Mouse (Mus musculus): ENCODE measurements around the gene Limch1.

The Limch1 gene

GRCm38 (mm10) chr5:66784624-66785361 is 39.2 kb downstream of the Limch1 start:
- no peak for DNase-seq (ENCODE audit: low read depth, low spot score)

DNA sequence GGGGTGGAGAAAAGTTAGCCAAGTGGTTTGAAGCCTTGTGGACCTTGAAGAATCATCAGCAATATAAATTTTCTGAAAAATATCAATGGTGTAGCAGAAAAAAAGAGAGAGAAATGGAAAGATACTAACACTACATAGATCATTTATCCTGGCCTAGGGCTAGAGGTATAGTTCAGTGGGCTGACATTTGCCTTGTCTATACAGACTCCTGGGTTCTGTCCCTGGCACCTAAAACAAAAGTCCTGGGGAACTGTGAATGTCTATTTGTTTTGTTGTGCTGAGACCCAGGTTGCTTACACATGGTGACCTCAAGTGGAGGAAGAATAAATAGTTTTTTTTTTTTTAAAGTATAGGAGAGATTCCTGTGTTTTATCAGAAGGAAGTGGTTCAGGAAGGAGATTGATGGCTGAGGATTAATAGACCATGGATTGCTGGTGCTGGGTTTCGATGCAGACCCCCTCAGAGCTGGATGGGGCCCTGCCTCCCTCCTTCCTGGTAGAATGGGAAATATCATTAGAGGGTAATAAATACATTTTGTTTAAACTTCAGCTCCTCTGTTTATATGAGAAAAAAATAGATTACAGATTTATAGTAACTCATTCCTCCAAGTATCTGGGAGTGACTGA is 40.5 kb downstream of the Limch1 start:
- DNase-seq (ENCODE audit: low read depth, low spot score): no peak

- DNase-seq (ENCODE audit: low read depth, low spot score): no peak
Observed at GRCm38 (mm10) chr5:66786621-66787061, 41.0 kb downstream of the Limch1 start.

DNA sequence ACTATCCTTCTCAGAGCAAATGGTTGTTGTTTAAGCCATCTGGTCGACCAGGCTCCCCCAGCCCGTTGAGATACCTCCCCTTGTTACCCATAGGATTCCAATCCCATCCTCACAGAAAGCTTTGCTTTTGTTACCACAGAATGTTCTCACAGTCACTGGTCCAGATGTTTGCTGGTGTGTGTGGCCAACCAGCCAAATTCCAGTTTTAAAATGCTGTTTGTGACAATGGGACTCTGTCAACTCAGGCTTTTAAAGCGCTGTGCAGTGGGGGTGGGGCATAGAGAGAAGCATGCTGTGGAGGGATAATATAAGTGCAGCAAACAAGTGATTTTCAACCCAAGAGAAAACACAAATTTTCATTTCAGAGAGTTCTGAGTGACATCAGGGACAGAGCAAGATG is 43.4 kb downstream of the Limch1 start:
- DNase-seq (ENCODE audit: low read depth, low spot score): no peak

- no peak for DNase-seq (ENCODE audit: low read depth, low spot score)
Observed at GRCm38 (mm10) chr5:66791161-66791560, 45.5 kb downstream of the Limch1 start.

DNA sequence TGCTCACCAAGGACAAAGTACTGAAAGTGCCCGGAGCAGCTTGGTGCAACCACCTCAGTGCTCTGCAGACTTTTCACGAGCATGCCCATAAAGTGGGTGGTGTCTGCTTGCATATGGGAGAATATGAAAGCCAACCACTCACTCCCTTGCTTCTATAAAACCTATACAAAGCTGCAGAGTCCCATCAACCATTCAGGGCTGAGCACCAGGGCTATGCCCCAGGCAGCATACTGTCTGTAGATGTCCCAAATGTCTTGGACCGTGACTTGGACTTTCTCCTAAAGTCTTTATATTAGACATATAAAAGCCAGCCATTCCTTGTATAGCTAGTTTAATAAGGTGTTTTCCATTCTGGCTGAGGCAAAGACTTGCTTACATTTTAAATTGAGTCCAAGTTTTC is 47.6 kb downstream of the Limch1 start:
- DNase-seq (ENCODE audit: low read depth, low spot score): no peak

DNA sequence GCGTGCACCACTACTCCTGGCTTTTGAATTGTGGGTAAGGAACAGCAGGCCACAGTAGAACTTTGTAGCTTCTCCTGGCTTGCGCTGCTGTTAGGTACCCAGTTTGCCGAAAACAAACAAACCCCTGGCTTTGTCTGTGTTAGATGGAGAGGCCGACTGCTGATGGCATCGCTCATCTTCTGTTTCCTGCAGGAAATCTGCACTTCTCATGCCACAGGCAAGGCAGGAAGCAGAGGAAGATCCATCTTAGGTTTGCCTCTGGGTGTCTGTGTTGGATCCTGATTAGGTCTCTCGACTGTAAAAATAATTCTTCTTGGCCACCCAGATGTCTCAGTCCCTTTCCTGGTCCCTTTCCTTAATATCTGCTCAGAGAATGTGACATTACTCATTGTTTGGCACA is 51.7 kb downstream of the Limch1 start:
- no peak for DNase-seq (ENCODE audit: low read depth, low spot score)

DNA sequence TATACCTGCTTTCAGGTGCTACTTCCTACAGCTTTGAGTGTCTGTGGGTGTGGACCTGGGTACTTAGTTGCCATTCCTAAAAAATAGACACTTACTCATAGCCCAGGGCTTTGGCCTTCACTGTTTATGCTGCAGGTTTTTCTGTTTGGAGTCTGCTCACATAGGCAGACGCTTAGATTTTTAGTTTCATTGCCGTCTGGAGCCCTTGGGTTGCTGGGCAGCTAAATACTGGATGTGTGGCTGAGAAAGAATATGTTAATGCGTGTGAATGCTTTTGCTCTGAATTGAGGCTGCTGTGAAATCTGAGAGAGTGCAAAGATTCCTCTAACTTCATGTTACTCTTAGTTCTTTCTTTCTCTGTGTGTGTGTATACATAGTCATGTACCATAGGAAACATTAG is 52.5 kb downstream of the Limch1 start:
- no peak for DNase-seq (ENCODE audit: low read depth, low spot score)

GRCm38 (mm10) chr5:66798591-66799003 is 53.0 kb downstream of the Limch1 start:
- no peak for DNase-seq (ENCODE audit: low read depth, low spot score)

DNA sequence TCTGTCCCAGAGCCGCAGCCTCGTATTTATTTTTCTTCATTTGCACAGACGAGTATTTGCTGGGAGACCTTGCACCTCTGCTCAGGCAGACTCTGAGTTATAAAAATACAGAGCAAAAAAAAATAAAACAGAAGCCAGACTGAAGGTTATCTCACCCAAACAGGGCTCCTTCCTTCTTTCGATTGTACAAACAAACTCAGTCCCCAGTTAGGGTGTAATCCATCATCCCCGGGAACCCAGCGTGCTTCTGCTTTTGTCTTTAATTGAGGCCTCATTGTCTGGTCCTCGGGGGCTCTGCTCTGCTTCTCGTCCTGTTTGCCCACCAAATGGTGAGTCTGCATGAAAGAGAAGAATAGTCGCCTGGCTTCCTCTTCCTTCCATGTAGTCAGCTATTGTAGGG is 54.6 kb downstream of the Limch1 start:
- DNase-seq (ENCODE audit: low read depth, low spot score): no peak

- no peak for DNase-seq (ENCODE audit: low read depth, low spot score)
Observed at GRCm38 (mm10) chr5:66800977-66801376, 55.4 kb downstream of the Limch1 start.

DNA sequence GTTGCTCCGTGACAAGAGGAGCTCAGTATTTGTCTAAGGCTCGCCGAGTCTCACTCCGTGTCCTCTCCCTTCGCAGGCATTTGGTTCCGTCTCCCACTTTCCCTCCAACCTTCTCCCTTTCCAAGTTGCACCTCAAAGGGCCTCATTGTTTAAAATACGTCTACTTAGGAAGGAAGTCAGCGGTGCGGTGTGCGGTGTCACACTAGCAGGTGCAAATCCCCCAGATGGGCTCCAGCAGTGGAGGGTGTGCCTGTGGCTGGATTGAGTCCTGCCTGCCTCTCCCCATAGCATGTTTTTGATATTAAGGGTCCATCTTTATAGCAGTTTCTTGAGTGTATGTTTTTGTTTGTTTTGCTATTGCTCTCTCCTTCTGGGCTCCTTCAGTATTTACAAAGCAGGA is 56.6 kb downstream of the Limch1 start:
- no peak for DNase-seq (ENCODE audit: low read depth, low spot score)

GRCm38 (mm10) chr5:66806335-66806734 is 60.7 kb downstream of the Limch1 start:
- DNase-seq (ENCODE audit: low read depth, low spot score): no peak

DNA sequence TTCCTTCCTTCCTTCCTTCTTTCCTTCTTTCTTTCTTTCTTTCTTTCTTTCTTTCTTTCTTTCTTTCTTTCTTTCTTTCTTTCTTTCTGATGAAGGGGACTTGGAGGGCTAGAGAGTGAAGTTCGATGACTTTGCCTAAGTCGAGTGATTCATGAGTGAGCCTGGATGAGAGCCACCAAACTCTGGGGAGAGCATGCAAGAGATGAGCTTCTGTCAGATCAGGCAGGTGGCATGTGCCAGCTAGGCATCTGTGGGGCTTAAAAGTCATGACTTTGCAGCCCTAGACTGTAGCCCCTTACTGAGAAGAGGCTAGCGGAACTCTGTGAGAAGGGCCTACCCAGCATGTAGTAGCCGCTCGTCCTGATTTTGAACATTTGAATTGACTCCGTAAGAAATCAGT is 62.1 kb downstream of the Limch1 start:
- no peak for DNase-seq (ENCODE audit: low read depth, low spot score)

DNA sequence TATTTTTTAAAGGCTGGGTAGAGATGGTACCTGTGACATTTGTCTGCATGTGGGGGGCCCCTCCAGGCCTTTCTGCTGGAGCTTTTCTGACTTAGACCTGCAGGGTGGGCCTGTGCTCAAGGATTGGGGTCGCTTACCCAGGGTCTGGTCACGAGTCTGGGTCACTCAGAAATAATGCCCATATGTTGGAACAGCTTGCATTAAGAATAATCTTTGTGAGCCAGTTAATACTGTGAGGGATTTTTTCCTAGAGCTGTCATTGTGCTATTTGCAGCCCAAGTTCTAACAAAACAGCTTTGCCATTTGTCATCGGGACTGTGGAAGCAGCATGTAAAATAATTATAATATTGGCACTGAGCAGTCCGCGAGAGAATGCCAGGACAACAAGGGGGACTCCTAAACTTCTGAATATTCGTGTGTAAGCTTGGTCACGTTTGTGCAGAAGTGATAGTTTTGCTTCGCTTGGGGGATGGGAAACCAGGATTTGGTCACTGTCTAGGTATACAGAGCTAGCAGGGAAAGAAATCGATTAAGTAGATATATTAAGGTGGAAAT is 63.5 kb downstream of the Limch1 start:
- peak; percentile 60 for DNase-seq (ENCODE audit: low read depth, low spot score)

- DNase-seq (ENCODE audit: low read depth, low spot score): no peak
Observed at GRCm38 (mm10) chr5:66810396-66810795, 64.8 kb downstream of the Limch1 start.

DNA sequence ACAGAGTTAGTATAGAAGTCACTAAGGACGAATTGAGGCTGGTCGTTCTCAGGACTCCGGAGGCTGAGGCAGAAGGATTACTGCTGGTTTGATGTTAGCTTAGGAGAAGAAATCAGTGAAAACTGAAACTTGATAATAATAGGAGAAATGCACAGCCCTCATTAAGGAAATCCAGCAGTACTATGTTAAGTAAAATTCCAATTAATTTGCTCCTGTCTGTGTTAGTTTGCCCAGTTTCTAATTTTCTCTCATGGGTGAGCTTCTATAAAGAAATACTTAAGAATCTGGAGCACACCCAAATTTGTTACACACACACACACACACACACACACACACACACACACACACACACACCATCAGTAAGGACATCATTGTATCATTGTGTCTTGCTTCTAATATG is 69.0 kb downstream of the Limch1 start:
- DNase-seq (ENCODE audit: low read depth, low spot score): no peak

GRCm38 (mm10) chr5:66815877-66816276 is 70.2 kb downstream of the Limch1 start:
- no peak for DNase-seq (ENCODE audit: low read depth, low spot score)

GRCm38 (mm10) chr5:66816751-66817150 is 71.1 kb downstream of the Limch1 start:
- DNase-seq (ENCODE audit: low read depth, low spot score): no peak

DNA sequence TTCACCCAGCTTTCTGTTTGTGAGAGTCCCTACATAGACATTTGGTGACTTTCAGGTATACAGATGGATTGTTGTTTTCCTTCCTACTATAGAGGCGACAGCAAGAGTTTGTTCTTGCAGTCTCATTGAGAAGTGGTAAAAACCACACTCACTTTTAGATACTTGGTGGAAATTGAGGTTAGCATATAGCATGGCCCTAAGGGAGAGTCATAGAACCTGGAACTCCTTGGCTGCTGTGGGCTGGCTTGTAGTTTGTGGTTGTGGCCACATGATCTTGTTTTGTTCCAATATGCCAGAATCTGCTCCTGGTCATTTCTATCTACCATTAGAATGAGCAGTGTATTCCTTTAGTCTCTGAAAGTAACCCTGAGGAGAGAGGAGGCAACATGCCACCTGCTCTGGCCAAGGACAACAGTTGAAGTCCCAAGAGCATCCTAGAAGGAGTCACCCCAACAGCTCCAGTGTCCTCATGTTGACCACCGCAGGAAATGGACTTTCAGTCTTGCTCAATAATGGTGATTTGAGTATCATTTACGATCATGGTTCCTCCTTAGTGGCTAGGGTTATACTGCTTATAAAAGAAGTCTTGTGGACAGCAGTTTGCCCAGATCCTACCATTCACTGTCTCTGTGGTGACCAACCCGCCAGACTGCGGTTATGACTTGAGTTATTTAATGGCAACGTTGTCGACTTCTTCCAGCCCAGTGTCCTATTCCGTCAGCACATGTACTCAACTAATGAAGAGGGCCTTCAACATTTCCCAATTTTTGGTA is 71.7 kb downstream of the Limch1 start:
- no peak for DNase-seq (ENCODE audit: low read depth, low spot score)

DNA sequence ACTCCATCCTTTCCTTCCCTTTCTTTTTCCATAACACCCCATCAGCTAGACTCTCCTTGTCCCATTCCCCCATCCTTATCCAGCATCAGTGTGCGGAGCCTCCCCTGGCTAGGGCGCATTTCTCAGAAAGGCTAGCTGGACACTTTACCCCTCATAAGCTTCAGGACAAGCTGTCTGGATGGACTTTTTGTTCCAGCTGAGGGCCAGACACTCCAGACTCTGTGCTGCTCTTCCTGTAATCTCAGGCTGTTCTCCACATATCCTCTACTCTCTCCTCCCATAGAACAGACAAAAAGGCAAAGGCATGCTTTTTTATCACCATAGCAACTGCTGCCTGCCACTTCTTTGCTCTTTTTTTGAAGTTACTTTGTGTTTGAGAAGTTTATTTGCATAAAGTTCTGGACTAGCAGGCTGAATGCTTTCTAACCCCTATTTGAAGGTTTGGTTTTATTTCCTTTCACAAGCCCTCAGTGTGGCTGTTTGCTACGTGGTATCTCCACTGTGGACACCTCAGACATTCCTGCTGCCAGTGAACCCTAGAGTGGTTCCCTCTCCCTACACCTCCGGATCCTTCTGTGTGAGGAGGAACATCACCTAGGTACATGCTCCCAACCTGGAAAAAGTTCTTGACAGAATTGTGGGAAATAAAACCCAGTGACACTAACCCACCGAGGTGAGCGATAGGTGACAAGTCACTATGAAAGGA is 77.0 kb downstream of the Limch1 start:
- DNase-seq (ENCODE audit: low read depth, low spot score): no peak

DNA sequence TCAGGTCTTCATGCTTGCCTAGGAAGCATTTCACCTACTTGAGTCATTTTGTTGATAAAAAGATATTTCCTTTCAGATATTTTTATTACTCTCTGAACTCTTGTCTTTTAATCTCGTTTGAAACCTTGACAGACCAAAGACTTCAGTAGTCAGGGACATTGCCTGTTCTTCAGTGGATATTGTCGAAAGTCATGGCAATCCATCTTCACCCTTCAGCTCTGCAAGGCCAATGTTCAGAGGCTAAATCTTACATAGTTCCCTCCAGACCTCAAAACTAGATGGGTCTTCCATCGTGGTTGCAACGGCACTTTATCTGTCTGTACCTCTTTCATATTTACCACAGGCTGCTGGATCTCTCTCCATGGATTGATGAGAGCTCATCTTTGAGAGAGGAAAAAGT is 80.0 kb downstream of the Limch1 start:
- DNase-seq (ENCODE audit: low read depth, low spot score): no peak

All from retina, postnatal 7 days (tissue).